Comparison of ENCODE assay signal across 10 mouse cellular contexts in the genomic region with DNA sequence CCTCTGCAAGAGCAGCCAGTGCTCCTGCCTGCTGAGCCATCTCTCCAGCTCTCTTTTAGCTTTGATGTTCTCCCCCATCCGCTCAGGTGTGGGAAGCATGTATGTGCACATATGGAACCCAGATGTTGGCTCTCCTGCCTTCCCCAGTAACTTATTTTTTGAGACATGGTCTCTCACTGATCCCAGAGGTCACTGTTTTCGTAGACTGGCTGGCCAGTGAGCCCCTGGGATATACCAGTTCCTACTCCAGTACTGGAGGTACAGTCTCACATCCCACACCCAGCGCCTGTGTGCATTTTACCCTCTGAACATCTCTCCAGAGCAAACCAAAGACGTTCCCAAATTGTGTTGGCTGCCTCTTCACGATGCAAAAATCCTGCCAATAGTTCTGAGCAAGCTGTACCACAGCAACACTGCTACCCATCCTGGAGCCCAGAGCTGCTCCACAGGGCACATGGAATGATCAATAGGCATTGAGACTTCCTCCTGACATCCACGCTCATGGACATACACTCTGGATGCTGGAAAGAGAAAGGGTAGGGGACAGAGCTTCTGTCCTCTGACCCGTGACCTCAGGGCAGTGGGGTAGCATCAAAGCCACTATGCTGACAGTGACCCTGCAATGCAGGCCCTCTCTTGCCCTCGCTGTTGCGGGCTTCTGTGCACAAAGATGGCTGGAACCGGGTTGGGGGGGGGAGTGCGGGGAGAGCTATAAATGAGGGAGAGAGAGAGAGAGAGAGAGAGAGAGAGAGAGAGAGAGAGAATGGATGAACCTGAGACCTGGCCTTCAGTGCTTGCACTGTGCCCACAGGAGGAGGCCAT.
DNase-seq lines count a peak whose midpoint lies in the region; ATAC-seq and TF ChIP-seq lines count a peak whose summit lies in the region.
"Had no signal": no experiment of that assay in that cellular context is flagged by ENCODE, and none has a peak within 500 bp of the region (broad histone marks: within the 10 kb centered on the region; RNA-seq: fewer than 3 reads in every experiment).

No protein-coding gene starts in this region.

- H3K4me3 ChIP-seq in forebrain, embryonic 12.5 days (replicated peaks): no peak overlapping the region
- H3K4me3 ChIP-seq in hindbrain, postnatal 0 days (ENCODE audit: low read length): no peak overlapping the region
- H3K4me3 ChIP-seq in limb, embryonic 12.5 days (replicated peaks): no peak overlapping the region
- H3K4me3 ChIP-seq: embryonic facial prominence, embryonic 15.5 days had no signal

- intact Hi-C loops in heart, postnatal 25 days (cut with DNase I): no loop called here

- peaks cover 66% of the 10 kb centered on the region for H3K4me1 ChIP-seq in forebrain, embryonic 12.5 days
- peaks cover 20% of the 10 kb centered on the region for H3K4me1 ChIP-seq in hindbrain, postnatal 0 days (ENCODE audit: insufficient read depth, low read length)
- H3K4me1 ChIP-seq in limb, embryonic 12.5 days (replicated peaks): peaks cover 35% of the 10 kb centered on the region

- ATAC-seq in forebrain, embryonic 12.5 days (ENCODE audit: low FRiP score): peak; percentile 31
- peak; percentile 58 for ATAC-seq in hindbrain, postnatal 0 days
- peak; percentile 56 for ATAC-seq in limb, embryonic 12.5 days (ENCODE audit: insufficient number of reproducible peaks, insufficient read depth, low FRiP score, low TSS enrichment, low read depth)

- WGBS in forebrain, embryonic 12.5 days: 36% methylated on average over 11 of the region's 11 CpGs
- WGBS in hindbrain, postnatal 0 days: 25% methylated on average over 11 of the region's 11 CpGs
- WGBS in limb, embryonic 12.5 days: 27% methylated on average over 11 of the region's 11 CpGs

- H3K4me2 ChIP-seq in forebrain, embryonic 12.5 days: peak overlapping the region; percentile 45
- H3K4me2 ChIP-seq in hindbrain, postnatal 0 days (ENCODE audit: low read depth, low read length): no peak overlapping the region
- no peak overlapping the region for H3K4me2 ChIP-seq in limb, embryonic 12.5 days

- peaks cover 2% of the 10 kb centered on the region; the same call in 1 of the 2 replicates for H3K27me3 ChIP-seq in forebrain, embryonic 12.5 days
- no peaks in the 10 kb centered on the region for H3K27me3 ChIP-seq in hindbrain, postnatal 0 days (ENCODE audit: insufficient read depth, low read length)
- H3K27me3 ChIP-seq in limb, embryonic 12.5 days: peaks cover 3% of the 10 kb centered on the region; the same call in 1 of the 2 replicates
- H3K27me3 ChIP-seq: embryonic facial prominence, embryonic 15.5 days had no signal

- no peaks in the 10 kb centered on the region for H3K9me3 ChIP-seq in forebrain, embryonic 12.5 days
- no peaks in the 10 kb centered on the region for H3K9me3 ChIP-seq in hindbrain, postnatal 0 days (ENCODE audit: low read length)
- H3K9me3 ChIP-seq in limb, embryonic 12.5 days: no peaks in the 10 kb centered on the region
- H3K9me3 ChIP-seq: embryonic facial prominence, embryonic 15.5 days had no signal

- no peak for TF ChIP-seq CTCF in hindbrain, postnatal 0 days (IDR thresholded peaks at IDR 0.05; ENCODE audit: low read depth)

- DNase-seq in hindbrain, postnatal 0 days (ENCODE audit: low spot score): peak; percentile 32
- DNase-seq in right cerebral cortex, postnatal 36 days (ENCODE audit: low spot score in 2 of 2): peak; percentile 34 to 51
- no peak for DNase-seq in heart, postnatal 25 days (ENCODE audit: low spot score)
- no peak for DNase-seq in ovary, adult 18-20 months (ENCODE audit: low spot score)
- no peak for DNase-seq in cerebellum, adult 18-20 months
- DNase-seq: heart, postnatal 4 days had no signal

- no peak overlapping the region for H3K9ac ChIP-seq in forebrain, embryonic 12.5 days
- 0 out of 2 replicates have a peak overlapping the region, but pooled peaks have one; percentile 33 for H3K9ac ChIP-seq in hindbrain, postnatal 0 days (replicated peaks; ENCODE audit: low read length)
- no peak overlapping the region for H3K9ac ChIP-seq in limb, embryonic 12.5 days (replicated peaks)
- H3K9ac ChIP-seq: embryonic facial prominence, embryonic 15.5 days had no signal

- H3K27ac ChIP-seq in forebrain, embryonic 12.5 days: peak overlapping the region; percentile 91
- peak overlapping the region; percentile 82 for H3K27ac ChIP-seq in hindbrain, postnatal 0 days
- peak overlapping the region; percentile 82 for H3K27ac ChIP-seq in limb, embryonic 12.5 days
- H3K27ac ChIP-seq: embryonic facial prominence, embryonic 15.5 days; macrophage had no signal

- no peaks in the 10 kb centered on the region for H3K36me3 ChIP-seq in forebrain, embryonic 12.5 days (replicated peaks)
- no peaks in the 10 kb centered on the region for H3K36me3 ChIP-seq in hindbrain, postnatal 0 days (ENCODE audit: insufficient read depth, low read length)
- no peaks in the 10 kb centered on the region for H3K36me3 ChIP-seq in limb, embryonic 12.5 days
- H3K36me3 ChIP-seq: embryonic facial prominence, embryonic 15.5 days had no signal

Comparison
In these comparisons a context has a peak if more than half of its experiments do, and no peak if none do; other contexts are left out.
1. DNase-seq: peak in hindbrain, postnatal 0 days (single experiment) and right cerebral cortex, postnatal 36 days (2 of 2); none in heart, postnatal 25 days (single experiment), ovary, adult 18-20 months (single experiment) and cerebellum, adult 18-20 months (0 of 2).
2. Peak in every context shown above with its lines, with median percentiles within 50 percentile points of each other: ATAC-seq and H3K27ac ChIP-seq.